Comparison of ENCODE assay signal across 8 mouse cellular contexts in genomic region chr13:58126862-58127765, GRCm38 (mm10). TPM values are rescaled to one million over a fixed set of nuclear protein-coding genes. Genes with fewer than 3 reads are reported as not detected.
DNase-seq lines count a peak whose midpoint lies in the region; ATAC-seq and TF ChIP-seq lines count a peak whose summit lies in the region.

No protein-coding gene starts in this region.

- H3K4me1 ChIP-seq in lung, postnatal 0 days (ENCODE audit: insufficient read depth, low read depth, low read length): peaks cover 10% of the 10 kb centered on the region; the same call in 1 of the 2 replicates
- peaks cover 42% of the 10 kb centered on the region for H3K4me1 ChIP-seq in forebrain, embryonic 13.5 days
- H3K4me1 ChIP-seq in liver, embryonic 13.5 days (replicated peaks): peaks cover 43% of the 10 kb centered on the region
- peaks cover 28% of the 10 kb centered on the region for H3K4me1 ChIP-seq in stomach, embryonic 16.5 days (ENCODE audit: control insufficient read depth, insufficient read depth, low read length)

- TF ChIP-seq EP300 in lung, postnatal 0 days (IDR thresholded peaks at IDR 0.05): no peak

- ATAC-seq in lung, postnatal 0 days: no peak
- ATAC-seq in forebrain, embryonic 13.5 days: no peak
- no peak for ATAC-seq in liver, embryonic 13.5 days (ENCODE audit: low read depth)
- ATAC-seq in stomach, embryonic 16.5 days (ENCODE audit: insufficient read depth, low FRiP score): no peak
- ATAC-seq in activated CD4-positive, CD25-positive, alpha-beta regulatory T cell, adult 4 months: no peak

- H3K9me3 ChIP-seq in lung, postnatal 0 days (ENCODE audit: low read length): no peaks in the 10 kb centered on the region
- no peaks in the 10 kb centered on the region for H3K9me3 ChIP-seq in forebrain, embryonic 13.5 days (replicated peaks)
- H3K9me3 ChIP-seq in liver, embryonic 13.5 days (replicated peaks): no peaks in the 10 kb centered on the region
- H3K9me3 ChIP-seq in stomach, embryonic 16.5 days (replicated peaks; ENCODE audit: control insufficient read depth, low read length): no peaks in the 10 kb centered on the region

- no peaks in the 10 kb centered on the region for H3K36me3 ChIP-seq in lung, postnatal 0 days (ENCODE audit: insufficient read depth, low read length)
- peaks cover 11% of the 10 kb centered on the region for H3K36me3 ChIP-seq in forebrain, embryonic 13.5 days (ENCODE audit: poor library complexity, severe bottlenecking)
- H3K36me3 ChIP-seq in liver, embryonic 13.5 days: peaks cover 20% of the 10 kb centered on the region
- no peaks in the 10 kb centered on the region for H3K36me3 ChIP-seq in stomach, embryonic 16.5 days (ENCODE audit: control insufficient read depth, insufficient read depth, low read length)

- H3K27ac ChIP-seq in lung, postnatal 0 days (ENCODE audit: low read length): peak overlapping the region; percentile 98
- H3K27ac ChIP-seq in forebrain, embryonic 13.5 days: peak overlapping the region; percentile 99
- H3K27ac ChIP-seq in liver, embryonic 13.5 days: peak overlapping the region; percentile 96
- H3K27ac ChIP-seq in stomach, embryonic 16.5 days (ENCODE audit: low read length): peak overlapping the region; percentile 98

- under 1% methylated on average over 28 of the region's 92 CpGs for WGBS in lung, postnatal 0 days
- WGBS in forebrain, embryonic 13.5 days: under 1% methylated on average over 26 of the region's 92 CpGs
- WGBS in liver, embryonic 13.5 days (ENCODE audit: insufficient replicate concordance): under 1% methylated on average over 61 of the region's 92 CpGs
- WGBS in stomach, embryonic 16.5 days: under 1% methylated on average over 75 of the region's 92 CpGs

- H3K9ac ChIP-seq in lung, postnatal 0 days (replicated peaks; ENCODE audit: low read depth): peak overlapping the region; percentile 98
- peak overlapping the region; percentile 100 for H3K9ac ChIP-seq in forebrain, embryonic 13.5 days
- H3K9ac ChIP-seq in liver, embryonic 13.5 days: peak overlapping the region; percentile 99
- H3K9ac ChIP-seq in stomach, embryonic 16.5 days (ENCODE audit: low read length): peak overlapping the region; percentile 100

- peak overlapping the region; percentile 81 for H3K4me2 ChIP-seq in lung, postnatal 0 days (replicated peaks; ENCODE audit: low read depth, low read length)
- H3K4me2 ChIP-seq in forebrain, embryonic 13.5 days: peak overlapping the region; percentile 85
- peak overlapping the region; percentile 80 for H3K4me2 ChIP-seq in liver, embryonic 13.5 days
- H3K4me2 ChIP-seq in stomach, embryonic 16.5 days (ENCODE audit: low read depth, low read length): peak overlapping the region; percentile 77

- peak overlapping the region; percentile 90 for H3K4me3 ChIP-seq in lung, postnatal 0 days (ENCODE audit: low read depth, low read length)
- H3K4me3 ChIP-seq in forebrain, embryonic 13.5 days: peak overlapping the region; percentile 99
- peak overlapping the region; percentile 97 for H3K4me3 ChIP-seq in liver, embryonic 13.5 days (replicated peaks)
- peak overlapping the region; percentile 97 for H3K4me3 ChIP-seq in stomach, embryonic 16.5 days (replicated peaks; ENCODE audit: low read length)

- H3K27me3 ChIP-seq in lung, postnatal 0 days (replicated peaks; ENCODE audit: insufficient read depth, low read length): no peaks in the 10 kb centered on the region
- H3K27me3 ChIP-seq in forebrain, embryonic 13.5 days: no peaks in the 10 kb centered on the region
- H3K27me3 ChIP-seq in liver, embryonic 13.5 days: no peaks in the 10 kb centered on the region
- H3K27me3 ChIP-seq in stomach, embryonic 16.5 days (ENCODE audit: control insufficient read depth, insufficient read depth, low read length): no peaks in the 10 kb centered on the region

- DNase-seq in embryo, embryonic 10 days (ENCODE audit: low spot score): peak; percentile 31
- DNase-seq in embryo, embryonic 10.5 days (ENCODE audit: low spot score): no peak
- peak; percentile 47 for DNase-seq in lung, postnatal 0 days (ENCODE audit: low spot score)
- no peak for DNase-seq in lung, adult 18-20 months
- peak; percentile 38 for DNase-seq in liver, embryonic 13.5 days

- no peak for TF ChIP-seq CTCF in lung, postnatal 0 days (IDR thresholded peaks at IDR 0.05)

RNA-seq across cellular contexts. Expression of gene Hnrnpa0, which starts 1.2 kb away (rescaled TPM):
- polyA plus RNA-seq in lung, postnatal 0 days (2015; fragmentation: Nextera tagmentation; extraction: Ambion mirVana): 29.6 and 33.1 TPM in 2 replicates
- polyA plus RNA-seq in forebrain, embryonic 13.5 days (2015; fragmentation: Nextera tagmentation; extraction: Ambion mirVana): 73.6 and 81.0 TPM in 2 replicates
- polyA plus RNA-seq in liver, embryonic 13.5 days (2015; fragmentation: Nextera tagmentation; extraction: Ambion mirVana): 12.5 and 15.3 TPM in 2 replicates
- 20.2 and 21.7 TPM in 2 replicates for polyA plus RNA-seq in stomach, embryonic 16.5 days (2015; fragmentation: Nextera tagmentation; extraction: Ambion mirVana)
- polyA plus RNA-seq in activated CD4-positive, CD25-positive, alpha-beta regulatory T cell, adult 4 months (2017; shearing (Covaris generic)): 10 to 100 TPM; 20.5 to 32.4 TPM

RNA-seq across cellular contexts. Expression of gene Klhl3, which starts 13.7 kb away (rescaled TPM):
- polyA plus RNA-seq in lung, postnatal 0 days (2015; fragmentation: Nextera tagmentation; extraction: Ambion mirVana): 2.7 and 3.9 TPM in 2 replicates
- 5.6 and 6.7 TPM in 2 replicates for polyA plus RNA-seq in forebrain, embryonic 13.5 days (2015; fragmentation: Nextera tagmentation; extraction: Ambion mirVana)
- polyA plus RNA-seq in liver, embryonic 13.5 days (2015; fragmentation: Nextera tagmentation; extraction: Ambion mirVana): 0.79 and 0.91 TPM in 2 replicates
- 2.8 and 2.9 TPM in 2 replicates for polyA plus RNA-seq in stomach, embryonic 16.5 days (2015; fragmentation: Nextera tagmentation; extraction: Ambion mirVana)
- polyA plus RNA-seq in activated CD4-positive, CD25-positive, alpha-beta regulatory T cell, adult 4 months (2017; shearing (Covaris generic)): 1 to 10 TPM; 7.0 to 9.8 TPM

RNA-seq across cellular contexts. Expression of gene Idnk, which starts 30.3 kb away (rescaled TPM):
- polyA plus RNA-seq in lung, postnatal 0 days (2015; fragmentation: Nextera tagmentation; extraction: Ambion mirVana): 40.5 and 43.5 TPM in 2 replicates
- polyA plus RNA-seq in forebrain, embryonic 13.5 days (2015; fragmentation: Nextera tagmentation; extraction: Ambion mirVana): 66.5 and 73.2 TPM in 2 replicates
- polyA plus RNA-seq in liver, embryonic 13.5 days (2015; fragmentation: Nextera tagmentation; extraction: Ambion mirVana): 21.8 and 26.3 TPM in 2 replicates
- 36.8 and 41.7 TPM in 2 replicates for polyA plus RNA-seq in stomach, embryonic 16.5 days (2015; fragmentation: Nextera tagmentation; extraction: Ambion mirVana)
- polyA plus RNA-seq in activated CD4-positive, CD25-positive, alpha-beta regulatory T cell, adult 4 months (2017; shearing (Covaris generic)): 100 to 1,000 TPM; 250 to 265 TPM

Comparison
In these comparisons a context has a peak if more than half of its experiments do, and no peak if none do; other contexts are left out.
1. DNase-seq: peak in embryo, embryonic 10 days (single experiment), lung, postnatal 0 days (single experiment) and liver, embryonic 13.5 days (single experiment); none in embryo, embryonic 10.5 days (single experiment) and lung, adult 18-20 months (0 of 2).
2. Peak in every context shown above with its lines, with median percentiles within 50 percentile points of each other: H3K27ac ChIP-seq, H3K4me2 ChIP-seq, H3K4me3 ChIP-seq and H3K9ac ChIP-seq.